Mouse (Mus musculus) brain, embryonic 14.5 days (tissue): ENCODE results near the gene Dpf3. TPM values are rescaled to one million over a fixed set of nuclear protein-coding genes. Genes with fewer than 3 reads are reported as not detected.

Experiments
- DNase-seq: peaks from one replicate; pipeline ENCODE4 v3.0.0-alpha.2; 2011; ENCODE audit warnings: low read depth
- CTCF ChIP-seq: fragments of 200-500 bp; IDR thresholded peaks from 2 replicates; pipeline ENCODE4 v1.5.1; 2012; ENCODE audit warnings: inconsistent platforms, mild to moderate bottlenecking, moderate library complexity, borderline replicate concordance; ENCODE audit not compliant: insufficient read depth, insufficient read length; ENCODE audit errors: extremely low read depth
- POLR2A ChIP-seq: fragments of 200-500 bp; IDR thresholded peaks from 2 replicates; pipeline ENCODE4 v1.6.1; 2012; ENCODE audit warnings: mild to moderate bottlenecking, inconsistent platforms, borderline replicate concordance; ENCODE audit not compliant: poor library complexity, insufficient read depth, insufficient read length, severe bottlenecking; ENCODE audit errors: extremely low read depth
- polyA plus RNA-seq: library from polyadenylated mRNA; depleted of rRNA; stranded (reverse); fragments of >200 nt; gene quantifications from 2 replicates; pipeline ENCODE4 v1.2.3, GENCODE M21; 2012

Dpf3 gene
- polyA plus RNA-seq, 1 experiment: 20.9 TPM

DNA sequence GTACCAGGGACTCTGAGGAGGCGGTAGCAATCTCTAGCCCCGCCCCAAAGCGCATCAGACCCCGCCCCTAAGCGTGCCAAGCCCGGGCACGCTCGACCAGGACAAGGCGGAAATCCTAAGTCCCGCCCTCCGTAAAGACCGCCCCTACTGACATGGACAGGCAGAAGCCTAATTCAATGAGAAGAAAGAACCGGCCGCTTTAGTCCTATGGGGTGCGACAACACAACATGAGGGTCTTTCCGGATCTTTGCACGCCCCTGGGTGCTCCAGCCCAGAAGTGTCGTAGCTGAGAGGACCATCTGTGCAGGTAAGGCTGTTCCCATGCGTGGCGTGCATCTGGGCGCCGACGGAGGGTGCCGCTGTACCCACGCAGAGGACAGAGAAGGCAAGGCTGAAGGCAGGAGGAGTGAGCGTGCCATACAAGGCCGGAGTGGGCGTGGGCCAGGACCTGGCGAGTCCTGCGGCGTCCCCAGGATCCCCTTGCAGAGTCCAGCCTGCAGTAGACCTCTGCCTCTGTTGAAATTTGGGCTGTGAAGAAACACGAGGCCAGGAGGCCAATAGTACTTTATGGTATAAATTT, 32.9 kb upstream of the Dpf3 start, which contains the start of gene Dcaf4:
Dcaf4 (plus strand) TSS at position 156 of the 580 bp plus-strand sequence.
- TF ChIP-seq CTCF (no peak), POLR2A (0 out of 2 replicates have a peak, but pooled peaks have one; percentile 29)

DNA sequence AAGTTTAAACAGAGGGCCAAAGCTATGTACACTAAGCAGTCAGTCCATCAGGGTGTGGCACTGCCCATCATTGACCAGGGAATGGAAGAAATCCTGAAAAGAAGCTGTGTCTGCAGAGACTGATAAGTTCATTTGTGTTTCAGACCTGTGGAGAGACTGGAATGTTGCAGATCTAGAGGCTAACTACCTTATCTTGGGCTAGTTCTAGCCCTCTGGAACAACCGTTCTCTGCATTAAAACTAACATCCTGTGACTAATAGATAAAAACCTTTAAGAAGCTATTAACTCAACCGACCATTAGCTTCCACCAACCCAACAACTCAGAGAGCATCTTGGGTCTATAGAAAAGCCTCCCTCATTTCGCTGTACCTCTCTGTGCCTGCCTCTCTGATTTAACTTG, 30.1 kb upstream of the Dpf3 start:
- TF ChIP-seq POLR2A: no peak
- DNase-seq: no peak

More for the DNA sequence above, 32.9 kb upstream of the Dpf3 start, which contains the start of gene Dcaf4:
- peak; percentile 98 for DNase-seq

DNA sequence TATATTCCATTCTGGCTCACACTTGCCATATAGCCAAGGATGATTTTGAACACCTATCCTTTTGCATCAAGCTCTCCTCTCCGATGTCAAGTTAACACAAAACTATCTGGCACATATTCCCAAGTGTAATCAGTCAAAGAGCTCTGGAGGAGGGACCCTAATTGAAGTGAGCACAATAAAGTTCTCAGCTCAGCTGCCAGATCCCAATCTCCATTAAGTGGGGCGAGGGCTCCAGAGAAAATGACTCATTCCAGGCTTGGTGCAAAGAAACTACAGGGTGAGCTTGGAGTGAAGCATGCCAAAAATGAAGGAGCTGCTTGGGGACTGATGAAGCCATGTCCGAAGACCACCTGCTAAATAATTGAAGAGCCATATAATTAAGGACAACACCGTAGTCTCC, 26.7 kb upstream of the Dpf3 start:
- TF ChIP-seq CTCF: no peak
- TF ChIP-seq POLR2A: no peak
- peak; percentile 88 for DNase-seq

DNA sequence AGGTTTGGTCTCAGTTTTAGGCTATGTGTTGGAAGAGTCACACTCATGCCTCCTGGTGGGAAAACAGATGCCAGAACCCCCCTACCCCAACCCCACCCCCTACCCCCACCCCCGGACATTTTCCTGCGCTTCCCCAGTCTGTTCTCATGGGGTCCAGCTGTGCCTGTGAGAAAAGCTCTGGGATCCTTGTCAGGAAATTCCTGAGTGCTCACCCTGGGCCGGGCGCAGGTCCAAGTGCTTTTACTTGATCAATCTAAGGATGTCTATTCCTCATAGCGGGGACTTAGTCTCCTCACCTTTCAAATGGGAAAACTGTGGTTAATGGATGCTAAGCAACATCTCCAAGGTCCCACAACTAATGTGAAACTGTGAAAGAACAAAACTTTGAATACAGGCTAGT, 25.7 kb upstream of the Dpf3 start:
- DNase-seq: peak; percentile 90

DNA sequence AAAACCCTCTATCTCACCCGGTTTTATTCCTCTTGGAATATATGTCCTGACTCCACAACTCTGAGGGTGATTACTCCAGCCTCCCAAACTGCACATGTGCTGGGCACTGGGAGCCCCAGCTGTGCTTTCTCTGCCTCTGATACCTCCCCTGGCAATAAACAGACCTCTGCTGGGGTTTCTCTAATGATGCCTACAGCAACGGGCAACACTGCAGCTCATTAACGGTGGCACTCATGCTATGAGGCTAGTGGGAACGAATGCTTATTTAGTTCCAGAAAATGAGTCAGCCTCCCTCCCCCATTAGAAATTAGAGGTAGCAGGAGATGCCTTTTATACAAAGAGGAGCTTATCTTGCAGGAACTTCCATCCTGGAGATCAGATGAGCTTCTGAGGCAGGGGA, 25.3 kb upstream of the Dpf3 start:
- DNase-seq: peak; percentile 89
- no peak for TF ChIP-seq CTCF
- no peak for TF ChIP-seq POLR2A

More for the DNA sequence above, 25.7 kb upstream of the Dpf3 start:
- TF ChIP-seq CTCF (no peak), POLR2A (no peak)

DNA sequence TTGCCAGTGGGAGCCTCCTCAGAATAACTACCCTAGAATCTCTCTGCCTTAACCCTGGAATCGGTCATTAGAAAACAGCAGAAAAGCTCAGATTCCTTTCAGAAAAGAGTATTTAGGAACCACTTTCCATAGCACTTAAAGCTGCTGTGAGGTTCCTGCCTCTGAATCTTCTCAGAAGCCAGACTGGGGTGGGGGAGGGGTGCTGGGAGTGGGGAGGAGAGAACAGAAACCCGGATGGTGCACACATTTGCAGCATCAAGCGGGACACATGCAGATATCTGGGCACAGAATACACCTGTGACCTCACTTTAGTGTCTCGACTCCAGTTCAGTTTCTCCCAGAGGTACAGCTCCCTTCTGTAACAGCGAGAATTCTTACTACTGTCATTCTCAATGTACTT, 23.1 kb upstream of the Dpf3 start:
- no peak for TF ChIP-seq CTCF
- DNase-seq: no peak

DNA sequence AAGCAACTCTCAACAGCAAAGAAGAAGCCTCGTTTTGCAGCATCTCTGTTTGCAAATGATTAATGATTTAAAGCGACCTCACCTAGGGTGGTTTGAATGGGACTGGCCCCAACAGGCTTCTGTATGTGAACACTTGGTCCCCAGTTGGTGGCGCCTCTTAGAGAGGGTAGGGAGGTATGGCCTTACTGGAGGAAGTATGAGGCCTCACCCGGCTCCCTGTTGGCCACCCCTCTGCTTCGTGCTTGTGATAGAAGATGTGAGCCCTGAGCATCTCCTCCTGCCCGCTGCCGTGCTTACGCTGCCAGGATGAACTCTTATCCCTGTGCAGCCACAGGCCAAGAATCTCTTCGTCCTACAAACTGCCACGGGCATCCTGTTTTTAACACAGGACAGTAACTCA, 19.0 kb upstream of the Dpf3 start:
- DNase-seq: no peak
- TF ChIP-seq POLR2A: no peak
- no peak for TF ChIP-seq CTCF

DNA sequence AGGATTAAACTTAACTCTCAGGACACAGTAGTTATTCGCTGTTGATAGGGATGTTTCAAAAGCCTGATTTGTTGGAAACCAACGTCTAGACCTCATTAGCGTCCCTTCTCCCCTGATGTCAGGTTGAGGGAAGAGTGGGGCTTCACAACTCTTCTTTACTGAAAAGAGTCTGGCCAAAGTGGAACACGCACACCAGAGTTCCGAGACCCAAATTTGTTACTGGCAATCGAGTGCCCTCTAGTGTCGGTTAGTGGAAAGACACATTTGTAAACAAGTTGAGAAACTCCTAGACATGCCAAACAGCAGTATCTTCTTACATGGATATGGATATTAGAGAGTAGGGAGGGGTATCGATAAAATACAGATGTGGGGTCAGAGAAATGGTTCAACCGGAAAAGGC, 14.7 kb upstream of the Dpf3 start:
- DNase-seq: peak; percentile 90
- TF ChIP-seq POLR2A (no peak), CTCF (peak; percentile 79)

DNA sequence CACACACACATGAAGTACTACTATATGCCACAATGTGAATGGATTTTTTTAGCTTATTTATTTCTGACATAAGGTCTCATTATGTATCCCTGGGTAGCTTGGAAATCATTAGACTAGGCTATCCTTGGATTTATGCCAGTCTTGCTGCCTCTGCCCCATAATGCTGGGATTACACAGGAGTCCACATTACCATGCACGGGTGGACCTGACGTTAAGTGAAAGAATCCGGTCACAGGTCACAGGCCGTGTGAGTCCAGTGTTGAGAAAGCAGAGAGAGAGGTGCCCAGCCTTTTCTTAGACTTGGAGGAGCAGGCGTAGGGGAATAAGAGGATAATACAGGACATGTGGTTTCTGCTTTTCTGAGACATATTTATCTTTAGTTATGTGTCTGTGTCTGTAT, 11.7 kb upstream of the Dpf3 start:
- TF ChIP-seq CTCF (no peak), POLR2A (no peak)
- DNase-seq: no peak

DNA sequence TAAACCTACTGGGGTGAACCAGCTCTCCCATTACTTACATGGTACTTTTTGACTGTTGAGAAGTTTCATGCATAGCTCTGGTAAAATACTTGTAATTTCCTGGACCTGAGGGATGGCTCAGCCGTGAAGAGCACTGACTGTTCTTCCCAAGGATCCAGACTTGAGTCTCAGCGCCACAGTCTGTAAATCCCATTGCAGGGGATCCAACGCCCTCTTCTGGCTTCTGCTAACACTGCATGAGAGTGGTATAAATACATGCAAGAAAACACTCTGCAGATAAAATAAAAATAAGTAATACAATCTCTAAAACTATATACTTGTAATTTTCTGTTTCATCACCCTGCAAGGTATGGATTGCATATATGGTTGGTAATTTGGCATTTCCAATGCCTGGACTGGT, 10.4 kb upstream of the Dpf3 start:
- DNase-seq: no peak
- TF ChIP-seq CTCF (no peak), POLR2A (no peak)

DNA sequence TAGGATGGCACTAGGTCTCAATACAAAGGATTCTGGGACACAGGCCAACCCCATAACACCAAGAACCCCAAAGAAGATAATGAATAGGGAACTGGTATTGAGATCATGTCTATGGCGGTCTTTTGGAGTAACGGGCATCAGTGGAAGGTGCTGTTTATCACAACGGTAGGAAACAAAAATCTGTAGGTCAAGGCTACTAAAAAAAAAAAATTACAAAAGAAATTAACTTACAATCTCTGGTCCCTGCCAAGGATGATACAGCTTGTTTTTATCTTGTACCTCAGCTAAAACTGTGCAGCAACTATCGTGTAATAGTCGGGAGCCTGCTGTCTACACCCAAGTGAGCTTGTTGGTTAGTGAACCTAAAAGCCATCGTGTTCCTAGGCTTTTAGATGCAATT, 9.2 kb upstream of the Dpf3 start:
- DNase-seq: no peak
- TF ChIP-seq CTCF (no peak), POLR2A (no peak)

DNA sequence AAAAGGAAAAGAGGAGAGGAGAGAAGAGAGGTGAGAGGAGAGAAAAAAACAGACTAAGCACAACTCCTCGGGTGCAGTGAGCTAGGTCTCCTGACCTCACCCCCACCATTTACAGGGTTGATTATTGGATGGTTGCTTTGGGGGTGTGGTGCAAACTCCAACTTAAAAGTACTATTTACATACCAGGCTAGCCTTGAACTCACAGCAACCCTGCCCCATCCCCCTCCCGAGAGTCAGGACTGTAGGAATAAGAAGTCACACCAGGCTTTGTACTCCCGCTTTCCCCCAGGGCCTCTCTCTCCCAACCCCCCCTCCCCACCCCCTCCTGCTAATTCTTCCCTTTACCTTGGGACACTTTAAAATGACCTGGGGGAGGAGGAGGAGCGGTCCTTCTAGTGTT, 8.8 kb upstream of the Dpf3 start:
- DNase-seq: no peak
- no peak for TF ChIP-seq POLR2A
- no peak for TF ChIP-seq CTCF

DNA sequence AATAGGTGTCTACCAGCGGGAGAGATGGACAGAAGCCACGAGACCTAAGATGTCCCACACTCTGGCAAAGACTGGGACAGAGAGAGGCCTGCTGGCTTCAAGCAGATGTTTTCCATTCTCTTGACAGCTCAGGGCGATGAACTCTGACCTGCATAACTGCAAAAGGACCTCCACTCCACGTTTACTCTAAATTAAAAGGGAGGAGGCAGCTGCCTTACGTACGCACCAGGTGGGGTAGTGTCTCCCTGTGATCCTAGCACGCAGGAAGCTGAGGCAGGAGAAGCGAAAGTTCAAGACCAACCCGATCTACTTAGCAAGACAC, 8.4 kb upstream of the Dpf3 start:
- no peak for TF ChIP-seq CTCF
- TF ChIP-seq POLR2A: no peak
- DNase-seq: no peak
